Mouse (Mus musculus) lung, postnatal 0 days (tissue): Measurements from ENCODE around the gene Znrf1. TPM values are rescaled to one million over a fixed set of nuclear protein-coding genes. Genes with fewer than 3 reads are reported as not detected.

Source experiments
- ATAC-seq: fragments of 200-750 bp; cut with Nextera tagmentation; 2 replicates; pipeline ENCODE4 v1.8.0; 2017; ENCODE audit warnings: moderate library complexity
- DNase-seq: peaks from one replicate; pipeline ENCODE4 v3.0.0-alpha.2; 2016; ENCODE audit warnings: low spot score
- H3K27ac ChIP-seq: fragments of 300-500 bp; sonication (generic); 2 replicates; pipeline ENCODE4 v1.5.1; 2014; ENCODE audit warnings: antibody characterized with exemption, mild to moderate bottlenecking, low read length, mixed read lengths
- H3K27me3 ChIP-seq: fragments of 300-500 bp; sonication (generic); replicated peaks from 2 replicates; pipeline ENCODE4 v1.6.1; 2014; ENCODE audit warnings: low read length, mixed read lengths; ENCODE audit not compliant: insufficient read depth
- H3K36me3 ChIP-seq: fragments of 300-500 bp; sonication (generic); 2 replicates; pipeline ENCODE4 v1.6.1; 2014; ENCODE audit warnings: low read length, mixed read lengths; ENCODE audit not compliant: insufficient read depth
- H3K4me1 ChIP-seq: fragments of 300-500 bp; sonication (generic); 2 replicates; pipeline ENCODE4 v1.6.1; 2014; ENCODE audit warnings: antibody characterized with exemption, low read depth, low read length, mixed read lengths; ENCODE audit not compliant: insufficient read depth
- H3K4me2 ChIP-seq: fragments of 300-500 bp; sonication (generic); replicated peaks from 2 replicates; pipeline ENCODE4 v1.6.1; 2014; ENCODE audit warnings: low read depth, mild to moderate bottlenecking, low read length, moderate library complexity, mixed read lengths
- H3K4me3 ChIP-seq: fragments of 300-500 bp; sonication (generic); 2 replicates; pipeline ENCODE4 v1.5.1; 2014; ENCODE audit warnings: low read depth, low read length
- H3K9ac ChIP-seq: fragments of 300-500 bp; sonication (generic); replicated peaks from 2 replicates; pipeline ENCODE4 v1.6.1; 2014; ENCODE audit warnings: low read depth, mild to moderate bottlenecking
- H3K9me3 ChIP-seq: fragments of 300-500 bp; sonication (generic); 2 replicates; pipeline ENCODE4 v1.6.1; 2016; ENCODE audit warnings: low read length, mixed read lengths
- CTCF ChIP-seq: IDR thresholded peaks from 2 replicates; pipeline ENCODE4 v1.5.1; 2016; ENCODE audit warnings: antibody characterized with exemption, mild to moderate bottlenecking
- EP300 ChIP-seq: IDR thresholded peaks from 2 replicates; pipeline ENCODE4 v1.6.1; 2016; ENCODE audit warnings: antibody characterized with exemption, mild to moderate bottlenecking, control low read depth
- WGBS: fragments of 180-500 bp; shearing (Covaris S2); extraction: QIAGEN DNeasy Blood & Tissue Kit; methylation state at CpG from one replicate; pipeline ENCODE4 v1.1.7; 2014; 5-methylcytosine and 5-hydroxymethylcytosine counted together
- polyA plus RNA-seq: library from polyadenylated mRNA; unstranded; fragments of >200 nt; fragmentation: Nextera tagmentation; extraction: Ambion mirVana; gene quantifications from 2 replicates; pipeline ENCODE4 v1.2.1, GENCODE M21; 2015

The Znrf1 gene
- polyA plus RNA-seq, 1 experiment from 2014 or later = 24.5 TPM

DNA sequence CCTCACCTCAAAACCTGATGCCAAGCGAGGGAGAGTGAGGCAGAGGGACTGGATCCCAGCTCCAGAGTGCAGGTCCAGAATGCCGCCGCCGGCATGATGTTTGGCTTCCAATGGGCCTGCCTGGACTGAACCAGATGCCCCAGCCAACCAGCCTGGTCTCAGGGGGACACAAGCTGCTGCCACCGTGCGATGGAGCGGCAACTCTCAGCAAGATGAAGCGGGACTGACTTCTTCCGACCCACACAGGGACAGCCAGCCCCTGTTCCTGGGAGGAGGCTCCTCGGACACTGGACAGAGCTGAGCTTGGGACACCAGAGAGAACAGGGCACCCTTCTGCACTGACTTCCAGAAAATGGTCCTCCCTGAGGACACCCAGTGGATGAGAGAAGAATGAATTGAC lies 86.7 kb downstream of the Znrf1 start:
- 91% methylated on average over 10 of the region's 10 CpGs for WGBS
- no peak for TF ChIP-seq EP300
- TF ChIP-seq CTCF = peak; percentile 27; the same call in 1 of the 2 replicates
- H3K36me3 ChIP-seq = no peaks in the 10 kb centered on the region
- H3K4me2 ChIP-seq = no peak overlapping the region
- no peaks in the 10 kb centered on the region for H3K27me3 ChIP-seq
- H3K4me1 ChIP-seq = peaks cover 22% of the 10 kb centered on the region
- no peaks in the 10 kb centered on the region for H3K9me3 ChIP-seq
- DNase-seq (no peak), ATAC-seq (no peak)
- H3K27ac ChIP-seq = no peak overlapping the region
- no peak overlapping the region for H3K4me3 ChIP-seq
- H3K9ac ChIP-seq = no peak overlapping the region

DNA sequence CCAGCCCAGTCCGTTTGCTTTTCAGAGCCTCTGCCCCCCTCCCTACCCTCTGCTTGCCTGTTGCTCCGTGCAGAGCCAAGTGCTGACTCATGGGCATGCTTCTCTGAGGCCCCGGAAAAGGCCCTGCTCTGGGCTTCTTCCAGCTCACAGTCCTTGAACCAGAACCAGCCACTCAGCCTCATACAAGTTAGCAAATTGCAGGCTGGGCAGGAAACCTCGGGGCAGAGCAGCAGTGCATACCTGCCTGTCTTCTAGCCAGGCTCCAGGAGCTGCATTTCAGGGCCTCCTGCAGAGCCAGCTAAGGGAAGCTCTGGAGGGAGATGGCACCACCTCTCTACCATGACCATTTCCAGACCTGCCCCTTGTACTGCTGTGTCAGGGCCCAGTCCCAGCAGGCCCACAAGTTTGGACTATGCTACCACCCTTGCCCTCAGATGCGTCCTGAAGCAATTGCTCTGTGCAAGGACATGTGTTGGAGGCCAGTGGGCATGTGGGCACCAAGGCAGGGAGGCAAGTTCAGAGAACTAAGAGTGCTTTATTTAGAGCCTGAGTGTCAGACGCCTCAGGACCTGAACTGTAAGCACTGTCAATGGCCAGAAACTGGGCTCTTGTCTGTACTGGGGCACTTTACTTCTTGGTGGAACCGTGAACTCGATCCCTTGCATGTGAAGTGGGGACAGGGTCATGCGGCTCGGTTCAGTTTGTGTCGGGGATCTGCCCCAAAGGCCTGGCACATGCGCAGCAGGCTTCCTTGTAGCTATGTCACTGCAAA lies 88.4 kb downstream of the Znrf1 start:
- H3K4me3 ChIP-seq = no peak overlapping the region
- H3K9ac ChIP-seq = no peak overlapping the region; the same call in 1 of the 2 replicates
- no peak for TF ChIP-seq CTCF
- no peak for TF ChIP-seq EP300
- no peaks in the 10 kb centered on the region for H3K27me3 ChIP-seq
- no peak overlapping the region for H3K4me2 ChIP-seq
- peak; percentile 91 for DNase-seq
- H3K9me3 ChIP-seq = no peaks in the 10 kb centered on the region
- H3K4me1 ChIP-seq = peaks cover 10% of the 10 kb centered on the region
- H3K27ac ChIP-seq = peak overlapping the region; percentile 57
- peak; percentile 90 for ATAC-seq
- WGBS = 69% methylated on average over 12 of the region's 12 CpGs
- H3K36me3 ChIP-seq = no peaks in the 10 kb centered on the region

DNA sequence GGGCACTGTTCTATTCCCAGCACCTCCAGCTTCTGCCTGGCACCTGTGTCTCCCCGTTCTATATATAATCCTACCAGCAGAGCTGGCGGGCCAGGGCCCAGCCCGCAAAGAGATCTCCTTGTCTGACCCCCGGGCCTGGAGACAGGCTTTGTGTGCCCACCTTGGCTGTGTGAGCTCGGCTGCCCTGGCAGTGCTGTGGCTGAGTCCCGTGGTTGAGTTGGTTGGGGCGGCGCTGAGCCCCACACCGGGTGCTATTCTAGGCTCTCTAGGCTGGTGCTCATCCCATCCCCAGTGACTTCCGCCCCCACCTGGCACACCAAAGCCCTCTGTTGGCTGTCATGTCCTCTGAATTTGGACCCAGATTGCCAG lies 88.9 kb downstream of the Znrf1 start:
- DNase-seq = no peak
- H3K4me3 ChIP-seq = no peak overlapping the region
- peak overlapping the region; percentile 57 for H3K27ac ChIP-seq
- H3K9ac ChIP-seq = no peak overlapping the region
- TF ChIP-seq CTCF (no peak), EP300 (no peak)
- H3K4me2 ChIP-seq = no peak overlapping the region
- no peaks in the 10 kb centered on the region for H3K9me3 ChIP-seq
- no peak for ATAC-seq
- peaks cover 7% of the 10 kb centered on the region; the same call in 1 of the 2 replicates for H3K4me1 ChIP-seq
- H3K27me3 ChIP-seq = no peaks in the 10 kb centered on the region
- WGBS = 93% methylated on average over 10 of the region's 10 CpGs
- H3K36me3 ChIP-seq = no peaks in the 10 kb centered on the region

DNA sequence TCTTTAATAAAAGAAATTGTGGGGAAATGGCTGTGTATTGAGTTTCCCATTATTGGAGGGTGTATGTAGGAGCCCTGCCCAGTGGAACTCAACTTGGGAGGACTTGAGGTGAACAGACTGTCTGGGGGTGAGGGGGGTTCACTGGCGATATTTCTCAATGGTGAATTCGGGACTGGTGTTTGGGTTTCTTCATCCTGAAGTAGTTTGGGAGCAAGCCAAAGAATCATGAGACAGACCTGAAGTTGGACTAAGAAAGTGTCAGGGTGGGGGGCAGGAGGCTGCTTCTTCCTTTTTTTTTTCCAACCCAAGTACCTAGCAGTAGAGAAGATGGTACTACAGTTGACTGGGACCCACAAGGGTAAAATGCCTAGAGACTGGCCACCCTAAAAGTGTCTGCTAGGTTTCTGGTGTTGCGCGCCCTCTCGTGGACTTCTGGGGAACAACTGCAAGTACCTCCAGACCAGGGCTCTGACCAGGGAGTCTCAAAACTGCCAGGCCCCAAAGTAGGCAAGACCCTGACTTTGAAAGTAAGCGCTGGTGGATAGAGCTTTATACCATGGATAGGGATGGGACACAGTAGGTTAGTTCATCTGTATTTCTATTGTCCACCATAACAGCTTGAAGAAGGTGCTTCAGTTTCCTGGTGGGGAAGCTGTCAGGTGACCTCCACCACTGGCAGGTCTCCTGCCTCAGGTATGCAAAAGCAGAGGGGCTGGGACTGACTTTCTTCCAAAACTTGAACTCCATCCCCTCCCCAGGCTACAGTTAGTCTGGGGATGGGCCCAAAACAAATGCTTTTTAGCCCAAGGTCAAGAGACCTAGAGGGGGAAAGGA lies 90.0 kb downstream of the Znrf1 start:
- H3K9me3 ChIP-seq = no peaks in the 10 kb centered on the region
- H3K4me2 ChIP-seq = no peak overlapping the region
- peaks cover 10% of the 10 kb centered on the region; the same call in 1 of the 2 replicates for H3K4me1 ChIP-seq
- TF ChIP-seq EP300 (no peak), CTCF (peak; percentile 90)
- no peak overlapping the region for H3K4me3 ChIP-seq
- no peaks in the 10 kb centered on the region for H3K36me3 ChIP-seq
- no peaks in the 10 kb centered on the region for H3K27me3 ChIP-seq
- ATAC-seq = peak; percentile 32; the same call in 1 of the 2 replicates
- H3K27ac ChIP-seq = no peak overlapping the region
- no peak overlapping the region for H3K9ac ChIP-seq
- WGBS = 16% methylated on average over 6 of the region's 6 CpGs
- peak; percentile 81 for DNase-seq

DNA sequence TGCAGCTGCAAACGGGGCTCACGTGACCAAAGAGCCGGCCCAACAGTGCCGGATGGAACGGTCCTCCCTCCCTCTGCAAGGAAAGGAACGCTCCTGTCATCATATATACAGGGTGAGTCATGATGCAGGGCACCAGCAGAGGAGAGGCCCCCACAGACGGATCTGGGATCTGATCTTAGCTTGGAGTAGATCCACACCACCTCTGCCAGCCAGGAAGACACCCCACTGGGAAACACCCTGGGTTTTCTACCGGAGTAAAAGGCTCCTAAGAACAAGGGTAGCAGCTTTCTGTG lies 90.6 kb downstream of the Znrf1 start:
- no peaks in the 10 kb centered on the region for H3K9me3 ChIP-seq
- no peaks in the 10 kb centered on the region for H3K36me3 ChIP-seq
- no peak overlapping the region for H3K27ac ChIP-seq
- H3K9ac ChIP-seq = no peak overlapping the region
- DNase-seq = no peak
- H3K4me2 ChIP-seq = no peak overlapping the region
- H3K4me1 ChIP-seq = peaks cover 10% of the 10 kb centered on the region; the same call in 1 of the 2 replicates
- no peak overlapping the region for H3K4me3 ChIP-seq
- WGBS = 65% methylated on average over 8 of the region's 8 CpGs
- H3K27me3 ChIP-seq = no peaks in the 10 kb centered on the region
- no peak for ATAC-seq
- no peak for TF ChIP-seq CTCF
- no peak for TF ChIP-seq EP300

DNA sequence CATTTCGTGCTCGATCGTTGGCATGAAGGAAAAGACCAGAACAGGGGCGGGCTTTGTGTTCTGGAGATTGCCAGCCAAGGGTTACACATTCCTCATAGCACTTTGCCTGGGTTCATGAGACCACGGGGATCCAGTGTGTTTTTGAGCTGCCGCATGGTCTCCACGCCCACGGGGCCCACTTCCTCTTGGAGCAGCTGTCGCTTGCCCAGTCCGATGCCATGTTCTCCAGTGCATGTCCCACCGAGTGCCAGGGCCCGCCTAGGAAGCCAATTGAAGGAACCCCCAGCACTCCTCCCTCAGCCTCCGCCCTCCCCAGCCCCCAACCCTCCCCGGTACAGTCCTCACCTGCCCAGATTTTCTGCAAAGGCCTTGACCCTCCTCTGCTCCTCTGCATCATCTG lies 91.0 kb downstream of the Znrf1 start:
- Histone ChIP-seq H3K4me2 (no peak overlapping the region), H3K9me3 (no peaks in the 10 kb centered on the region), H3K4me1 (peaks cover 10% of the 10 kb centered on the region; the same call in 1 of the 2 replicates), H3K4me3 (no peak overlapping the region), H3K27me3 (no peaks in the 10 kb centered on the region), H3K36me3 (no peaks in the 10 kb centered on the region), H3K27ac (no peak overlapping the region), H3K9ac (no peak overlapping the region)
- no peak for DNase-seq
- WGBS = 83% methylated on average over 14 of the region's 14 CpGs
- no peak for ATAC-seq
- no peak for TF ChIP-seq EP300
- no peak for TF ChIP-seq CTCF
